Comparison of ENCODE assay signal across 19 mouse cellular contexts in genomic region chr9:118391715-118392114, GRCm38 (mm10).
"Had no signal": no experiment of that assay in that cellular context is flagged by ENCODE, and none has a peak within 500 bp of the region (broad histone marks: within the 10 kb centered on the region; RNA-seq: fewer than 3 reads in every experiment).

No protein-coding gene starts in this region.

- H3K9me3 ChIP-seq: limb, embryonic 12.5 days; limb, embryonic 15.5 days; liver, embryonic 12.5 days; liver, embryonic 15.5 days; lung, embryonic 15.5 days; megakaryocyte, embryonic 14.5 days; midbrain, embryonic 10.5 days; midbrain, embryonic 13.5 days; neural tube, embryonic 13.5 days had no signal

- H3K36me3 ChIP-seq: limb, embryonic 12.5 days; limb, embryonic 15.5 days; liver, embryonic 12.5 days; liver, embryonic 15.5 days; lung, embryonic 15.5 days; midbrain, embryonic 10.5 days; midbrain, embryonic 13.5 days; neural tube, embryonic 13.5 days had no signal

- H3K4me1 ChIP-seq: liver, embryonic 12.5 days; liver, embryonic 15.5 days had no signal

- DNase-seq: kidney, adult 9 months; kidney, postnatal 25 days; left cerebral cortex, postnatal 4 days; lung, adult 18-20 months; lung, postnatal 10 days; lung, postnatal 36 days; retina, postnatal 1 day; thymus, adult 18-20 months; thymus, postnatal 4 days had no signal

- H3K4me3 ChIP-seq: limb, embryonic 12.5 days; limb, embryonic 15.5 days; liver, embryonic 12.5 days; liver, embryonic 15.5 days; lung, embryonic 15.5 days; megakaryocyte, embryonic 14.5 days; midbrain, embryonic 10.5 days; midbrain, embryonic 13.5 days; myocyte; neural tube, embryonic 13.5 days had no signal
